Mouse (Mus musculus): ENCODE measurements around the gene 9230112D13Rik. TPM values are rescaled to one million over a fixed set of nuclear protein-coding genes. Genes with fewer than 3 reads are reported as not detected.

The 9230112D13Rik gene
- total and polyA plus RNA-seq, 3 experiments = 1.6 to 1.9 (median 1.7) TPM

GRCm38 (mm10) chr14:34565711-34566110 is 43.1 kb upstream of the 9230112D13Rik start:
- TF ChIP-seq TBP (conservative IDR thresholded peaks at IDR 0.05; ENCODE audit: low read depth, low read length) = no peak
- no peak for TF ChIP-seq PAX5 (IDR thresholded peaks at IDR 0.05; ENCODE audit: low read length)
- no peak for TF ChIP-seq MAZ (IDR thresholded peaks at IDR 0.05; ENCODE audit: low read depth, low read length)
- no peak for TF ChIP-seq RCOR1 (conservative IDR thresholded peaks at IDR 0.05; ENCODE audit: low read depth, low read length)
- TF ChIP-seq IRF4 (IDR thresholded peaks at IDR 0.05; ENCODE audit: low read depth, low read length) = no peak
- no peak for TF ChIP-seq CHD2 (IDR thresholded peaks at IDR 0.05; ENCODE audit: low read length)
- no peak for TF ChIP-seq ZKSCAN1 (IDR thresholded peaks at IDR 0.05; ENCODE audit: borderline replicate concordance, low read depth, low read length)
- TF ChIP-seq JUND (conservative IDR thresholded peaks at IDR 0.05; ENCODE audit: low read depth, low read length) = no peak
- no peak for TF ChIP-seq BHLHE40 (IDR thresholded peaks at IDR 0.05; ENCODE audit: low read depth, low read length)
- TF ChIP-seq ELF1 (IDR thresholded peaks at IDR 0.05; ENCODE audit: low read depth, low read length) = no peak
- no peak for TF ChIP-seq ETS1 (conservative IDR thresholded peaks at IDR 0.05; ENCODE audit: low read depth, low read length)
- TF ChIP-seq ZNF384 (IDR thresholded peaks at IDR 0.05; ENCODE audit: low read depth, low read length) = no peak
- TF ChIP-seq CHD1 (IDR thresholded peaks at IDR 0.05; ENCODE audit: low read depth, low read length) = no peak
- TF ChIP-seq ZMIZ1 (IDR thresholded peaks at IDR 0.05; ENCODE audit: low read depth, low read length) = no peak
- Histone ChIP-seq H3K36me3 (replicated peaks in 1 of 2; ENCODE audit: control insufficient read depth in 1 of 2, insufficient read depth in 1 of 2, low read length in 1 of 2) (no peaks in the 10 kb centered on the region), H3K79me2 (replicated peaks; ENCODE audit: control insufficient read depth, extremely low read depth, insufficient read depth, poor library complexity, severe bottlenecking) (no peaks in the 10 kb centered on the region), H3K4me2 (ENCODE audit: insufficient read depth, low read depth, poor library complexity, severe bottlenecking) (no peak overlapping the region), H3K27ac (ENCODE audit: insufficient read depth, low read depth) (no peak overlapping the region), H3K27me3 (replicated peaks) (no peaks in the 10 kb centered on the region), H3K4me3 (replicated peaks in 1 of 3; ENCODE audit: low read depth in 2 of 3, low read length in 2 of 3, poor library complexity in 1 of 3) (no peak overlapping the region), H3K9ac (ENCODE audit: insufficient read depth, low read depth) (no peak overlapping the region), H3K9me3 (replicated peaks; ENCODE audit: low read length) (no peaks in the 10 kb centered on the region), H3K4me1 (ENCODE audit: control insufficient read depth in 1 of 2, insufficient read depth in 2 of 2) (peaks cover 7 to 12% of the 10 kb centered on the region in 2 experiments)
- DNase-seq (ENCODE audit: extremely low read depth) = no peak
- in situ Hi-C loops (cut with MboI; ENCODE audit: low pct_ligation_motif_present, low pct_unique_long_range_greater_than_20kb, low sequenced_read_pairs) (loop anchor here (10.0 kb wide), 1 partner anchor 191 kb away; the partner anchor contains the start of genes Mmrn2 and Sncg), dilution Hi-C loops (cut with MboI; ENCODE audit: extremely low pct_ligation_motif_present, extremely low pct_unique_long_range_greater_than_20kb, low sequenced_read_pairs) (no loop called here)

GRCm38 (mm10) chr14:34564646-34565045 is 42.0 kb upstream of the 9230112D13Rik start:
- no peaks in the 10 kb centered on the region for H3K36me3 ChIP-seq (replicated peaks in 1 of 2; ENCODE audit: control insufficient read depth in 1 of 2, insufficient read depth in 1 of 2, low read length in 1 of 2)
- no peak for DNase-seq (ENCODE audit: extremely low read depth)
- H3K4me3 ChIP-seq (replicated peaks in 1 of 3; ENCODE audit: low read depth in 2 of 3, low read length in 2 of 3, poor library complexity in 1 of 3) = no peak overlapping the region
- no peak overlapping the region for H3K9ac ChIP-seq (ENCODE audit: insufficient read depth, low read depth)
- H3K79me2 ChIP-seq (replicated peaks; ENCODE audit: control insufficient read depth, extremely low read depth, insufficient read depth, poor library complexity, severe bottlenecking) = no peaks in the 10 kb centered on the region
- H3K9me3 ChIP-seq (replicated peaks; ENCODE audit: low read length) = no peaks in the 10 kb centered on the region
- TF ChIP-seq MEF2A (IDR thresholded peaks at IDR 0.05; ENCODE audit: borderline replicate concordance, low read depth, low read length) = no peak
- TF ChIP-seq JUND (conservative IDR thresholded peaks at IDR 0.05; ENCODE audit: low read depth, low read length) = no peak
- TF ChIP-seq JUN (IDR thresholded peaks at IDR 0.05; ENCODE audit: insufficient read depth, low read depth, low read length) = no peak
- no peak for TF ChIP-seq TCF12 (IDR thresholded peaks at IDR 0.05; ENCODE audit: low read depth, low read length)
- TF ChIP-seq MAX (IDR thresholded peaks at IDR 0.05; ENCODE audit: low read length) = no peak
- TF ChIP-seq SMC3 (IDR thresholded peaks at IDR 0.05; ENCODE audit: low read depth, low read length) = no peak
- no peak for TF ChIP-seq CTCF (conservative IDR thresholded peaks at IDR 0.05 in 1 of 2, IDR thresholded peaks at IDR 0.05 in 1 of 2; ENCODE audit: low read depth in 2 of 2, low read length in 2 of 2)
- TF ChIP-seq ZC3H11A (IDR thresholded peaks at IDR 0.05; ENCODE audit: low read depth, low read length) = no peak
- TF ChIP-seq MXI1 (IDR thresholded peaks at IDR 0.05; ENCODE audit: low read depth, low read length) = no peak
- no peak for TF ChIP-seq E2F4 (IDR thresholded peaks at IDR 0.05; ENCODE audit: insufficient replicate concordance, low read depth, low read length)
- TF ChIP-seq ZMIZ1 (IDR thresholded peaks at IDR 0.05; ENCODE audit: low read depth, low read length) = no peak
- no peak for TF ChIP-seq MAZ (IDR thresholded peaks at IDR 0.05; ENCODE audit: low read depth, low read length)
- TF ChIP-seq ELF1 (IDR thresholded peaks at IDR 0.05; ENCODE audit: low read depth, low read length) = no peak
- TF ChIP-seq EP300 (IDR thresholded peaks at IDR 0.05; ENCODE audit: low read length) = no peak
- TF ChIP-seq POLR2AphosphoS2 (IDR thresholded peaks at IDR 0.05; ENCODE audit: low read depth, low read length) = no peak
- TF ChIP-seq RAD21 (IDR thresholded peaks at IDR 0.05; ENCODE audit: low read depth, low read length) = no peak
- TF ChIP-seq UBTF (IDR thresholded peaks at IDR 0.05; ENCODE audit: low read depth, low read length) = no peak
- TF ChIP-seq HCFC1 (IDR thresholded peaks at IDR 0.05; ENCODE audit: low read depth, low read length) = no peak
- H3K27ac ChIP-seq (ENCODE audit: insufficient read depth, low read depth) = no peak overlapping the region
- no peaks in the 10 kb centered on the region for H3K27me3 ChIP-seq (replicated peaks)
- peaks cover 5 to 12% of the 10 kb centered on the region in 2 experiments for H3K4me1 ChIP-seq (ENCODE audit: control insufficient read depth in 1 of 2, insufficient read depth in 2 of 2)
- dilution Hi-C loops (cut with MboI; ENCODE audit: extremely low pct_ligation_motif_present, extremely low pct_unique_long_range_greater_than_20kb, low sequenced_read_pairs) = no loop called here
- no peak overlapping the region for H3K4me2 ChIP-seq (ENCODE audit: insufficient read depth, low read depth, poor library complexity, severe bottlenecking)
- in situ Hi-C loops (cut with MboI; ENCODE audit: low pct_ligation_motif_present, low pct_unique_long_range_greater_than_20kb, low sequenced_read_pairs) = loop anchor here (5.0 to 10.0 kb wide), 2 partner anchors 142 to 190 kb away; partner anchors contain the start of genes Mmrn2 and Sncg
